Mouse (Mus musculus) liver, postnatal 0 days (tissue): ENCODE data around the gene Yif1b.
"Not testable (repeated sequence)": the region's sequence is repeated elsewhere in the genome, so short reads cannot be mapped to it uniquely, and the experiment has no call there.

Source experiments
- CTCF ChIP-seq: sonication (generic); IDR thresholded peaks from 2 replicates; pipeline ENCODE4 v1.5.1; 2016; ENCODE audit warnings: antibody characterized with exemption, low read depth
- EP300 ChIP-seq: IDR thresholded peaks from 2 replicates; pipeline ENCODE4 v1.6.1; 2016; ENCODE audit warnings: antibody characterized with exemption, low read depth, mild to moderate bottlenecking

- TF ChIP-seq EP300, CTCF: not testable (repeated sequence)
Measured at GRCm38 (mm10) chr7:29194230-29194629, 43.9 kb upstream of the Yif1b start.
